Mouse (Mus musculus) kidney, adult 2 months (tissue): ENCODE data around the gene Cacng3. TPM values are rescaled to one million over a fixed set of nuclear protein-coding genes. Genes with fewer than 3 reads are reported as not detected.

Experiments used
- DNase-seq: peaks from one replicate; pipeline ENCODE4 v3.0.0; 2021
- H3K27ac ChIP-seq: fragments of 200-500 bp; 2 replicates; pipeline ENCODE4 v1.5.1; 2012; ENCODE audit warnings: low read depth, low read length, control low read depth, inconsistent platforms; ENCODE audit not compliant: insufficient read depth
- H3K27me3 ChIP-seq: fragments of 200-500 bp; replicated peaks from 2 replicates; pipeline ENCODE4 v1.6.1; 2012; ENCODE audit warnings: mild to moderate bottlenecking, moderate library complexity, low read length, inconsistent platforms; ENCODE audit not compliant: control insufficient read depth, insufficient read depth
- H3K36me3 ChIP-seq: fragments of 200-500 bp; 2 replicates; pipeline ENCODE4 v1.6.1; 2012; ENCODE audit warnings: mild to moderate bottlenecking, moderate library complexity, low read length, inconsistent platforms; ENCODE audit not compliant: control insufficient read depth, insufficient read depth
- H3K4me1 ChIP-seq: fragments of 200-500 bp; 2 replicates; pipeline ENCODE4 v1.6.1; 2011; ENCODE audit warnings: low read length; ENCODE audit not compliant: control insufficient read depth, insufficient read depth
- H3K4me3 ChIP-seq: fragments of 200-500 bp; 2 replicates; pipeline ENCODE4 v1.5.1; 2011; ENCODE audit warnings: mild to moderate bottlenecking, low read depth, low read length, control low read depth; ENCODE audit not compliant: insufficient read depth
- CTCF ChIP-seq: fragments of 200-500 bp; conservative IDR thresholded peaks from 2 replicates; pipeline ENCODE4 v1.5.1; 2011; ENCODE audit warnings: low read depth, mild to moderate bottlenecking, control low read depth, low read length, moderate library complexity, mixed read lengths; ENCODE audit not compliant: insufficient read depth, insufficient read length
- POLR2A ChIP-seq: fragments of 200-500 bp; IDR thresholded peaks from one replicate; pipeline ENCODE4 v1.6.1; 2011; ENCODE audit warnings: low read depth, low read length, control low read depth
- WGBS: fragments of 180-500 bp; shearing (Covaris S2); methylation state at CpG from one replicate; pipeline ENCODE4 v1.1.7; 2018; 5-methylcytosine and 5-hydroxymethylcytosine counted together
- polyA plus RNA-seq: library from polyadenylated mRNA; depleted of rRNA; stranded (reverse); fragments of >200 nt; gene quantifications from 2 replicates; pipeline ENCODE4 v1.2.3, GENCODE M21; 2012

The Cacng3 gene
- polyA plus RNA-seq, 1 experiment = 0.03 TPM

GRCm38 (mm10) chr7:122643676-122644075 is 26.6 kb upstream of the Cacng3 start:
- H3K27me3 ChIP-seq = no peaks in the 10 kb centered on the region
- WGBS = 87% methylated on average over 8 of the region's 8 CpGs
- no peaks in the 10 kb centered on the region for H3K4me1 ChIP-seq
- DNase-seq = no peak
- no peak overlapping the region for H3K27ac ChIP-seq
- no peaks in the 10 kb centered on the region for H3K36me3 ChIP-seq
- H3K4me3 ChIP-seq = no peak overlapping the region
- no peak for TF ChIP-seq CTCF
- TF ChIP-seq POLR2A = no peak

- Histone ChIP-seq H3K27me3 (no peaks in the 10 kb centered on the region), H3K36me3 (no peaks in the 10 kb centered on the region), H3K4me3 (no peak overlapping the region), H3K27ac (no peak overlapping the region), H3K4me1 (no peaks in the 10 kb centered on the region)
- TF ChIP-seq CTCF (no peak), POLR2A (no peak)
- 83% methylated on average over 10 of the region's 10 CpGs for WGBS
- no peak for DNase-seq
Measured at GRCm38 (mm10) chr7:122649306-122649705, 21.0 kb upstream of the Cacng3 start.

GRCm38 (mm10) chr7:122652523-122652922 is 17.8 kb upstream of the Cacng3 start:
- no peaks in the 10 kb centered on the region for H3K4me1 ChIP-seq
- no peak overlapping the region for H3K4me3 ChIP-seq
- no peaks in the 10 kb centered on the region for H3K27me3 ChIP-seq
- TF ChIP-seq CTCF (no peak), POLR2A (no peak)
- DNase-seq = no peak
- 82% methylated on average over 3 of the region's 3 CpGs for WGBS
- H3K36me3 ChIP-seq = no peaks in the 10 kb centered on the region
- H3K27ac ChIP-seq = no peak overlapping the region

GRCm38 (mm10) chr7:122656671-122657070 is 13.6 kb upstream of the Cacng3 start:
- 89% methylated on average over 3 of the region's 3 CpGs for WGBS
- H3K27me3 ChIP-seq = no peaks in the 10 kb centered on the region
- no peak overlapping the region for H3K27ac ChIP-seq
- no peaks in the 10 kb centered on the region for H3K4me1 ChIP-seq
- no peaks in the 10 kb centered on the region for H3K36me3 ChIP-seq
- H3K4me3 ChIP-seq = no peak overlapping the region
- no peak for DNase-seq
- TF ChIP-seq POLR2A (no peak), CTCF (no peak)

GRCm38 (mm10) chr7:122657423-122658126 is 12.7 kb upstream of the Cacng3 start:
- Histone ChIP-seq H3K4me1 (no peaks in the 10 kb centered on the region), H3K27ac (no peak overlapping the region), H3K36me3 (no peaks in the 10 kb centered on the region), H3K27me3 (no peaks in the 10 kb centered on the region), H3K4me3 (no peak overlapping the region)
- no peak for TF ChIP-seq CTCF
- no peak for TF ChIP-seq POLR2A
- DNase-seq = no peak
- 94% methylated on average over 5 of the region's 5 CpGs for WGBS

GRCm38 (mm10) chr7:122665311-122666049 is 4.8 kb upstream of the Cacng3 start:
- no peak for DNase-seq
- Histone ChIP-seq H3K27me3 (no peaks in the 10 kb centered on the region), H3K27ac (no peak overlapping the region), H3K4me3 (no peak overlapping the region), H3K36me3 (no peaks in the 10 kb centered on the region), H3K4me1 (no peaks in the 10 kb centered on the region)
- TF ChIP-seq CTCF (no peak), POLR2A (no peak)
- WGBS = 55% methylated on average over 7 of the region's 7 CpGs

GRCm38 (mm10) chr7:122667903-122668302 is 2.4 kb upstream of the Cacng3 start:
- Histone ChIP-seq H3K36me3 (no peaks in the 10 kb centered on the region), H3K27me3 (no peaks in the 10 kb centered on the region), H3K4me1 (no peaks in the 10 kb centered on the region), H3K27ac (no peak overlapping the region), H3K4me3 (no peak overlapping the region)
- WGBS = 27% methylated on average over 5 of the region's 5 CpGs
- TF ChIP-seq CTCF = peak; percentile 67
- no peak for TF ChIP-seq POLR2A
- DNase-seq = peak; percentile 32
